Mouse (Mus musculus): Measurements from ENCODE around the gene Znrf3. TPM values are rescaled to one million over a fixed set of nuclear protein-coding genes. Genes with fewer than 3 reads are reported as not detected.
A peak's percentile ranks its signal among the peaks of the same experiment; 100 is the strongest.

The Znrf3 gene
- total RNA-seq, 2 experiments from 2014 or later = 19.6 to 20.0 TPM

DNA sequence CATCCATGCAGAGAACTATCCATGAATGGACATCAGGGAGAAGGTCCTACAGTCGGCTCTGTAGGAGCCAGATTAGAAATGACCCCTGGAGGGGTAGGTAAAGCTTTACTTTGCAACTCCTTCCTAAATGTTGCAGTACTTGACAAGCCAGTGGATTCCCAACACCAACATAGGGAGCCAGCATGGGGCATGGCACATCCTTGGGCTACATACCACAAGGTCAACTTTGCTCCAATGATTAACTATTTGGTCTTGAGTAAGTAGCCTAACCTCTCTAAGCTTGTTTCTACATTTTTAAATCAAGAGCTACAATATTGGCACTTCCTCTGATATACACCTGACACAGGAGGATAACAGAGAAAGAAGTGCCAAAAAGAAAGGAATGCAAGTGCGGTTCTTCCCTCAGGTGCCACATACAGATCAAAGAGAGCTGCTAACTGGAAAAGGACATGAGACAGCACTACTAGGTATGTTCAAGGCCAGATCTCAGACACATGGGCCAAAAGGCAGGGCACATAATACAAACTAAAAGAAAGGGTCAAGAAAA, 31.9 kb downstream of the Znrf3 start:
- no peak for DNase-seq (ENCODE audit: low spot score in 2 of 2)
- intact Hi-C loops (cut with DNase I) = no loop called here

DNA sequence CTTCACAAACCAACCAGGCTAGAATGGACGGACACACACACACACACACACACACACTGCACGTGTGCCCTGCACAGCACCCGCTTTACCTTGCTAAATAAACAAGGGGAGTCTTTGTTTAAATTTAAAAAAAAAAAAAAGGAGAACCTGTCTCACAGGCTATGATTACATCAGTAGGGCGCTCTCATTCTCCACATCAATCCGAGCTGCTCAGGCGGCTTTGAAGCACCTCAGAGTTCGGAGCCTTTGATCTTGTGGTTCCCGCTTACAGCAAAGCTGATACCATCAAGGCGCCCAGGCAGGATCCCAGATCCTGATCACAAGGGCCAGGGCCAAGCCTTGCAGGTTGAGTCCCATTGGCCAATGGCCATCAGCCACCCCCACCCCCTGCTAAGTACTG, 33.1 kb downstream of the Znrf3 start:
- intact Hi-C loops (cut with DNase I) = no loop called here
- no peak for DNase-seq (ENCODE audit: low spot score in 2 of 2)

DNA sequence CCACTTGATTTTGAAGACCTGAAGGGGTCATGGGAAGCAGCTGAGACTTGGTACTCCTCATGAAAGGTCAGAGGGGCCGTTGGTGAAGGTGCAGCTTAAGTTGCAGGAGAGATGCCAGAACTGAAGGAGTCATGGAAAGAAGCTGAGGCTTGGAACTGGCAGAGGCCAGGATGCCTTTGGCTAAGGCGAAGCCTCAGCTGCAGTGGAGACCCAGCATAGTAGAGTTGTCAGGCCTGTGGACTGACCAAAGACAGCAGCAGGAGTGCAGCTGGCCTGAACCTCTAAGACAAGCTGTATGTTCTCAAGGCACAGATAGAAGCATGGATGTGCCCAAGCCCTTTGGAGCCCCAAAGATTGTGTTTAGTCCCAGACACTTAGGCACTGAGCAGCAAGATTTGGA, 40.5 kb downstream of the Znrf3 start:
- intact Hi-C loops (cut with DNase I) = no loop called here
- no peak for DNase-seq (ENCODE audit: low spot score in 2 of 2)

DNA sequence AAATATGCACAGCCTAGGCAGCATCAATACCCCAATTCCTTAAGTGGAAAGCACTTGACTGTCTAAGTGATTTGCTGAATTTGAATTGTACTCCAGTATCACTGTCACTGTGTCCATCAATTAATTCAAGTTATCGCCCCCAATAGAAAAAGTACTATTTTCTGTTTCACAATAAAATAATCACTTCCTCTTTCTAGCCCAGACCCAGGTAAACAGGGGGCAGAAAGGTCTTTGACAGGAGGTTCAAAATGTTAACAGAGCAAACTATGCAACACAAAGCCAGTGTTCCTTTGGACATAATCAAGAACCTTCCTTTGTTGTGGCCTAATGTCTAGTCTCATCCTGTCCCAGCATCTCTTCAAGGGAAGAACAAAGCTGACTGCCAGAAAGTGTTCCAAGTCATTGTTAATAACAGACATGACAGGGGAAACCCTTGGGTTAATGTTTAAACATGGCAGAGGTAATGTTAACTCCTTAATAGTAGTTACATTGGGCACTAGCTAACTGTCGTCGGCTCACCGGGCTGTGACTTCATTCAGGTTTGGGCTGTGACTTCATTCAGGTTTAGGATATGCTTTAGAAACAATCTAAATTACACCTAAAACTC, 42.4 kb downstream of the Znrf3 start:
- intact Hi-C loops (cut with DNase I) = no loop called here

DNA sequence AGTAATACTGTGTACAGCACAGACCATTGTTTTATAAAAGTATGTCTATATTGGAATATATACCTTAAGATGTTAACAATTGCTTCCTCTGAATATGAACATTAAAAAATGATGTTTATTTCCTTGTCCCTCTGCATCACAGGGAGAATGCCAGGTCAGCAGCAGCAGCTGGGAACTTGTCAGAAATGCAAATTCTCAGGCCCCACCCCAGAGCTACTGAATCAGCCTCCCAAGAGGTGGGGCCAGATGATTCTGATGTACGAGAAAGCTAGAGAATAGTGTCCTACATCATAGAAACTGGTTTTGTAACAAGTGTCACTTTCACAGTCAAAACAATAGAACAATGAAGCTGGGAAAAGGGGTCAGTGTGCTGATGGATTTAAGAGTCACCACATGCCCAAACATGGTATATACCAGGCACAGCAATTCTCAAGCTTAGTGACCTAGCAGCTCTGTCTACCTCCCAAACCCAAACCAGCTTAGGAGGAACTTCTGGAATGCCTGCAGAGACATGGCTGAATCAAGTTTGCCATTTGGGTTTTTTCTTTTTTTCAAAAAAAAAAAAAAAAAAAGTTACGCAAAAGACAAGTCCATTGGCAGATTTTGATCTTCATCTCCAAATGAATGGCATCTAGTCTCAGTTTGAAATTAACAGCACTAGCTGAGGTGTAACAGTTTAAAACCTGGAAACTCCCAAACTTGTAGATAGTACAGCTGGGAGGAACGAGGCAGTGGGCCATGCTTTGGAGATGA, 46.2 kb downstream of the Znrf3 start:
- no peak for DNase-seq (ENCODE audit: low spot score in 2 of 2)
- intact Hi-C loops (cut with DNase I) = no loop called here

More for the DNA sequence above, 42.4 kb downstream of the Znrf3 start:
- DNase-seq (ENCODE audit: low spot score in 2 of 2) = no peak

DNA sequence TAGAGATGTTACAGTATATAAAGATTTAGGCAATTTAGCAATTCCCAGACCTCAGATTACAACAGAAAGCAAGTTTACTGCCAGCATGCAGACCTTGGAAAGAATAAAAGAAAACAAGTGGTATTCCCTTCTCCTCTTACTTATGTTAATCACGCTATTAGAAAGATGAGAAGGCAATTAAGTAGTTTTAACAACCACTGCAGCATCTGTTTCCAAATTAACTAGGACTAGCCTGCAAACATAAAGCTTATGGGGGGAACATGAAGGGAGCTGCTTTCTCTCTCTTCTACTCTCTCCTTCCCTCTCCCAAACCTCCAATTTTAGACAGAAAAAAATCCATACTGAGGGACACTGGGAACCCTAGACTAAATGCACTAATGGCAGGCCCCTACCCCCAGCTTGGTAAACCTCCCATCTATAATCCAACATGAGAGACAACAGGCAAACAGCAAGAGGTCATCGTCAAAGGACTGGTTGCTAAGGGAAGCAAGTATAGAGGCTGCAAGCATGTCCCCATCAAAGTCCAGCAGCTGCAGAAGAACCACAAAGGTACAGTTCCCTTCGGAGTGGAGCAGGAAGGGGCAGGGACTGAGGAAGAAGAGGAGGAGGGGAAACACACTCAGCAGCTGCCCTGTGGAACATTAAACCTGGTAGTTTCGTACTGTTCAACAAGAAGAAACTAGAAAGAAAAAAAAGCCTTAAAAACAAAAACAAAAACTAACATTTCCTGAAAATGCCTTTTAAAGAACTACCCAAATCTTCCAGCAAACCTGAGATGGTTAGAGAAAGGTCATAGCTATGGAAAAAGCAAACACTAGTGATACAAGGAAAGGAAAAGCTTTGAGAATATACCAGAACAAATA, 53.4 kb downstream of the Znrf3 start:
- intact Hi-C loops (cut with DNase I) = no loop called here
- no peak for DNase-seq (ENCODE audit: low spot score in 2 of 2)

DNA sequence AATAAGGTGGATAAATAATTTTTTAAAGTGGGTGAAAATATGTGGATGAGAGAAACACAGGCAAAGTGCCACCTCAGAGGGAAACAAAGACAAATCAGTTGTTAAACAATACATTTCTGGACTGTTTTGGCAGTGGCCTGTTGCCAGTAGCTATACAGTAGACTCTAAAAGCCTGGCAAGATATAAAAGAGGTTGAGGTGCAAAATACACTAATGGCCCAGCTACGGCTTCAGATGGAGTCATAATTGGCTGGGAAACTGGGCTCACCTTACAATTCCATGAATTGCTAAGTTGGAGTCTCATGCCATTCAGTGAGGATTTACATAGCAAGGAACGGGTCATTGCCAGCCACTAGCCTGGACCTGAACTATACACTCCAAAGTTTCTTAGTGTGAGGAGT, 62.0 kb downstream of the Znrf3 start:
- intact Hi-C loops (cut with DNase I) = no loop called here
- no peak for DNase-seq (ENCODE audit: low spot score in 2 of 2)

DNA sequence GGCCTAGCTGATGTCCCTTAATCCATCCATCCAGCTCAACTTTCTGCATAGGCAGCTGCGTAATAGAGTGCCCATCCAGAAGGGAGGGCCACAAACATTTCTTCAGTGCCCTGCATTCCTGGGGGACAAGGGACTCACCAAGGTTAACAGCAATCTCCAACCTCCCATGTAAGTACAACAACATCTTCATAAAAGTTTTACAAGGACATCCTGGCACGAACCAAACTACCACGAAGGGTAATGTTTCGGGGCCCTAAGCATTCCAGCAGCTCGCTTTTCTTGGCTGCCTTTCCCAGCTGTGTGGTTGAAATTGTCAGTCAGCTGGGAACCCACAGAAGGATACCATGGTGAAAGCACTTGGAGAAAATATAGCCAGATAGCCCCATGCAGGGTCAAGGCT, 63.4 kb downstream of the Znrf3 start:
- intact Hi-C loops (cut with DNase I) = no loop called here

DNA sequence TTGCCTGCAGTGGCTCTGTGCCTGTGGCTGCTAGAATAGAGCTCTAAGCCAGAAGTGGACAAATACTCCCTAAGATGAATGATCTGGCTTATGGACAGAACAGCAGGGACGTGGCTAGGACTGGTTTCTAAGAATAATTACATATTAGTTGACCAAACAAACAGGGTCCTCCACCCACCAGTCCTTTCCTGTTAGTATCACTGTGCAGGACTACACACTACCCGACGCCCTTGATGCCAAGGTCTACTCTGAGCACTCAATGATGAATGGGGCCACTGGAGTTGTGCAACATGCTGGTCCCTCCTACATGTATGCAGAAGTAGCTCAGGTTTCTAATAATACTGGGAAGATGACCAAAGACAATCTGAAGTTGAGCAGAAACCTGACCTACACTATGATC, 64.4 kb downstream of the Znrf3 start:
- intact Hi-C loops (cut with DNase I) = no loop called here
- no peak for DNase-seq (ENCODE audit: low spot score in 2 of 2)

More for the DNA sequence above, 63.4 kb downstream of the Znrf3 start:
- DNase-seq (ENCODE audit: low spot score in 2 of 2) = no peak

DNA sequence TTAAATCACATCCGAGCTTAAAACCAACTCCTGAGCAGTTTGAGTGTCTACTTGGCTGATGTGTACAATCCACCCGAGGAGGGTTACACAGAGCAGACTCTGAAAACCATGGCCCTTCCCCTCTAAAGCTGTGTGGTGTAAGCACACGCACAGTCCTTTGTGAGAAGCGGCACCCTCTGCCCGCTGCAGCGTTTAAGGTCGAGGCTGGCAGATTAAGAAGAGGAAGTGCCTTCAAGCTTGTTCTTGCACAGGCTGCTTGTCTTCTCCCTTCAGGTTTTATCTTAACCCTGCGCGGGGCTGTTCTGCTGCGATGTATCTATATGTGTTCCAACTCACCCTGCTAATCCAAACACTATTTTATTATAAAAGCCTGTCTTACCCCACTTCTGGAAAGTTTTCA, 75.5 kb downstream of the Znrf3 start:
- intact Hi-C loops (cut with DNase I) = no loop called here
- DNase-seq (ENCODE audit: low spot score in 2 of 2) = no peak

DNA sequence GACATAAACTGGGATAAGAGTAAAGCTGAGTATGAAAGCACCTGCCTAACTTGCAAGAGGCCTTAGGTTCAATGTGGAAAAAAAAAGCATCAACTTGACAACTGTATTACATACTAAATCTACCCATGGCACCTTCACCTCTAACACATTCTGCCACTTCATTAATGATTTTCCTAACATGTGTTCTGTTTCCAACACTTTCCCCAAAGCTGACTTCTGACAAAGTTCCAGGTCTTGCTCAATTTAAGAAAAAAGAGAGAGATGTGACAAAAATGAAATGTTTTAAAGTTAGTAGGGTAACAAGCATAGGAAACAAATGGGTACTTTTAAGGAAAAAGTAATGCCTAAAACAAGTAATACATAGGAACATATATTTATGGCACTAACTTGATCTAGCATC, 76.2 kb downstream of the Znrf3 start:
- no peak for DNase-seq (ENCODE audit: low spot score in 2 of 2)
- intact Hi-C loops (cut with DNase I) = no loop called here

DNA sequence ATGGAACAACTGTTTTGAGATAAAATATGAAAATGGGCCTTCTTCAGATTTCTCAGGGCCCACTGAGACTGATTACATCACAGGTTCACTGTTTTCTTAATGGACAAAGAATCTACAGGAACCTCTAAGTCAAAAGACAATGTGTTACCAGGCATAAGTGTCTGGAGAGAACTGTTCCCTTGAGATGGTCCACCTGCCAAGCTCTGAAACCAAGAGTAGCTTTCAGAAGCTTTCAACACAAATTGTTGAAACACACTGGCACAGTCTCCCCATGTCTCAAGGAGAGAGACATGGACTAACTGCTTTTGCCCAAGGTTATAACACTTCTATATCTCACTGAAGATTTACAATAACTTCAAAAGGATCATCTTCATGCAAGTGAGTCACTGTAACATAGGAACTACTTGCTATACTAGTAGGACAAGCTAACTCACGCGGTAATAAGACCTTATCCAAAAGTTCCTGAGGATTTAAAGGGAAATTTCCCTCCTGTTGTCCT, 89.3 kb downstream of the Znrf3 start:
- DNase-seq (ENCODE audit: low spot score in 2 of 2) = no peak
- intact Hi-C loops (cut with DNase I) = loop anchor here (5.0 kb wide), 1 partner anchor 67 kb away; no protein-coding TSS in a partner anchor

DNA sequence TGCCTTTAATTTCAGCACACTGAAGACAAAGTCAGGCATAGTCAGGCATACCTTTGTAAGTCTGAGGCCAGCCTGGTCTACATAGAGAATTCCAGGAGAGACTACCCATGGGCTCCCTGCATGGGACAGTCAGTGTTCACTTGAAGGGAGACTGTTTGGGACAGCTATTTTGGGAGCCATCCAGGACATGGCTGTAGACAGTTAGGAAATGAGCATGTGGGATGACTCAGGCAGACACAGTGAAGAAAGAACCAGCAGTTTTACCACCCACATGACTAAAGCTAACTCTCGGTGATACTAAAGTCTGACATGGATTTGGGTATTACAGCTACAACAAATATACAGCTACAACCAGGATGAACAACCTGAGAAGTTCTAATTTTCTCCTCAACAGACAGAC, 89.9 kb downstream of the Znrf3 start:
- intact Hi-C loops (cut with DNase I) = loop anchor here (5.0 kb wide), 1 partner anchor 68 kb away; no protein-coding TSS in a partner anchor
- DNase-seq (ENCODE audit: low spot score in 2 of 2) = peak; percentile 52 to 91

DNA sequence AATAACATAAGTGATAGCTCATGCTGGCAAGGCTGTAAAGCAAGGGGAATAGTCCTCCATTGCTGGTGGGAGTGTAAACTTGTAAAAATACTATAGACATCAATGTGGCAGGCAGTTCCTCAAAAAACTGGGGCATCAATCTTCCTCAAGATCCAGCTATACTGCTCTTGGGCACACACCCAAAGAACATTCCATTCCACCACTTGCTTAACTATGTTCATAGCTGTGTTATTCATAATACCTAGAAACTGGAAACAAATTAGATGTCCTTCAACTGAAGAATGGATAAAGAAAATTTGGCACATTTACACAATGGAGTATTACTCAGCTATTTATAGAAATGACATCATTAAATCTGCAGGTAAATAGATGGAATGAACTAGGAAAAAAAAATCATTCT, 91.6 kb downstream of the Znrf3 start:
- intact Hi-C loops (cut with DNase I) = no loop called here
- no peak for DNase-seq (ENCODE audit: low spot score in 2 of 2)

DNA sequence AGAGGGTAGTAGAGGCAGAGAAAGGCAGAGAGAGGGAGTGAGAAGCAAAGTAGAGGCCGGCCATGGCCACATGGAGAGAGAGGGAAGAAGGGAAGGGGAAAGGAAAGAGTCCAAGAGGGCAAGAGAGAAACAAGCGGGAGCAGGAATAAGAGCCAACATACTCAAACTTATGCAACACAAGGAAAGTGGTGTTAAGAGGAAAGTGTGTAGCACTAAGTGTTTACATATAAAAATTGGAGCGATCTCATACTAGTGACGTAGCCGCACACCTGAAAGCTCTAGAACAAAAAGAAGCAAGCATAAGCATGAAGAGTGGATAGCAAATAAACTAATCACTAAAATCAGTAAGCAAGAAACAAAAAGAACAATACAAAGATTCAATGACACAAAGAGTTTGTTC, 95.2 kb downstream of the Znrf3 start:
- intact Hi-C loops (cut with DNase I) = no loop called here
- no peak for DNase-seq (ENCODE audit: low spot score in 2 of 2)

DNA sequence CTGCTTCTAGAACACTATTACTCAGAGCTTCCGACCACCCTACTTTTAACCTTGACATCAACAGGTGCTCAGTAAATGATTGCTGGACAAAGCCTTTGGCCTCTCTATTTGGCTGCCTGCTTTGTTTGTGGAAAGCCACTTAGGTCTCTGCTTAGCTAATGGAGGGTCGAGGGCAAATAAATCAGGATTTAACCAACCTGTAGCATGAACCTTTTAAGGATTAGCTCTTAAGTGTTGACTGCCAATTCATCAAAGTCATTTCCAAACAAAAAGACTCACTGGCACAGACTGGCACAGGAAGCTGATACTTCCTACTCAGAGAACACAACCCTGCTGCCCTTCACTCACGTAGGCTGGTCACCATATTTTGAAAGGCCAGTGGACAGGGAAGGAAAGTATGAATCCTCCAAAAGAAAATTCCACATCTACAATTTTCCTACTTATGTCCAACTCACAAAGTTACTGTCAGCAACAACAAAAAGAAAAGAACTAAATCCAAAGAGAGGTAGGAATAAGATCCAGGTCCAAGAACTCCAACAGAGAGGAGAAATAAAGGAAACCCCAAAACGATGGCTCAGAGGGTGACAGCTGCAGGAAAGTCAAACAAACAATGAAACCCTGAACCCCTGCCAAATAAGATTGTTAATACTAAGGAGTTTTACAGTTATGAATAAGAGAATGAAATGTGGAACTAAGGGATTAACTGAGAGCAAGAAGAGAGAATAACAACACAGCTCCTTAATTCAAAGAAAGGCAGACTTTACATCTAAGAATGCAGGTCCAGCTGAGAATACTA, 97.6 kb downstream of the Znrf3 start:
- no peak for DNase-seq (ENCODE audit: low spot score in 2 of 2)
- intact Hi-C loops (cut with DNase I) = no loop called here

DNA sequence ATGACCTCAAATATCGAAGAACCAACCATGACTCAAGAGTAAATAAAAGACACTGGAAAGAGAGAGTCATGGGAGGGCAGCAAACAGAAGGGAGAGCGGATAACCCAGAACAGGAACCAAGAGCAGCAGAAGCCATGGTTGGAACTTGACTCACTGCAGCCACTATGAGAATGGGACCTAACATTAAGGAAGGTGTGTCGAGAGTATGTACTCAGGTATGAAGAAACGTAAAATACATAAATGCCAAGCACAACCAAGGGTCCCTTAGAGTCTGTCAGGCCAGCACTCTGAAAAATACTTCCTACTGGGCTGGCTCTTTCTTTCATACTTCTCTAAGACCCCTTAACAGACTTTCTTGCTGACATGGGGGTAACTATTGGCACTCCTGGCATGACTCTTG, 100.9 kb downstream of the Znrf3 start:
- intact Hi-C loops (cut with DNase I) = no loop called here

DNA sequence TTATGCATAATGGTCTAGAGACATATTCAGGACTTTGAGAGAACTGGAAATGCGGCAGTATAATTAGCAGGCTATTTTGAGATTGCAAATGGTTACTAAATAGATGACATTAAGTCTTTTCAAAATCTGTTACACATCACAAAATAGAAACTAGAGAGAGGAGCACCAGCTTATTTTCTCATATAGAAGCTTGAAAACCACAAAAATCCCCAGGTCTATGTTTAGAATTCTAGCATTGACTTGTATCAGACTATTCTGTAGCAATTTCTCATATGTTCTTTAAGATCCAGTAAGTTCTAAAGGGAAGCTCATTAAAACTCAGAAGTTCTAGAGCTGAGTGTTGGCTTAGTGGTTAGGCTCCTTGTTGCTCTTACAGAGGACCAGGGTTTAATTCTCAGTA, 104.9 kb downstream of the Znrf3 start:
- intact Hi-C loops (cut with DNase I) = no loop called here
- no peak for DNase-seq (ENCODE audit: low spot score in 2 of 2)

More for the DNA sequence above, 100.9 kb downstream of the Znrf3 start:
- no peak for DNase-seq (ENCODE audit: low spot score in 2 of 2)

DNA sequence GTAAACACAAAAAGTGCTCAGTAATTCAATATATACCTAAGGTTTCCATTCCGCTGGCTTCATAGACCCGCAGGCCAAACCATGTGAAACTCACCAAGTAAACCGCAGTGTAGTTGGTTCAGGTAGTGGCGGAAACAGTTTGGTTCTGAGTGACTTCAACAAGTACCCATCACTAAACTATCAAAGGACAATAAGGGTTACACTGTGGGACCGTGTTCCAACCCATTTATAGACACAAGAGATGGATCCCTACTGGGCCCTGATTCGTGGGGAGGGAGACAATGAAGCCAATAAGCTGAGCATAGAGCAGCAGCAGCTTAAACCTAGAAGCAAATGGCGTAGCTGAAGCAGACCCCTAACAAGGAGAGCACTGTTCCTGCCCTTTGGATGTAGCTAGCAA, 107.8 kb downstream of the Znrf3 start:
- intact Hi-C loops (cut with DNase I) = no loop called here
- no peak for DNase-seq (ENCODE audit: low spot score in 2 of 2)
